In genomic region chr7:80860227-80860626, GRCm38 (mm10) we compare ENCODE assay signal across 8 mouse cellular contexts. TPM values are rescaled to one million over a fixed set of nuclear protein-coding genes. Genes with fewer than 3 reads are reported as not detected.
DNase-seq lines count a peak whose midpoint lies in the region; ATAC-seq and TF ChIP-seq lines count a peak whose summit lies in the region.

No protein-coding gene starts in this region.

- peak; percentile 69 for DNase-seq in CH12.LX (ENCODE audit: extremely low read depth)
- DNase-seq in adipocyte (ENCODE audit: low spot score), result peak; percentile 48
- DNase-seq in embryo, embryonic 11 days, result peak; percentile 89
- peak; percentile 71 for DNase-seq in lung, postnatal 14 days
- DNase-seq in retina, embryonic 14.5 days (ENCODE audit: low spot score), result peak; percentile 64

- no peak for TF ChIP-seq RAD21 in CH12.LX (IDR thresholded peaks at IDR 0.05; ENCODE audit: low read depth, low read length)

- H3K36me3 ChIP-seq in CH12.LX (replicated peaks in 1 of 2; ENCODE audit: control insufficient read depth in 1 of 2, insufficient read depth in 1 of 2, low read length in 1 of 2), result peaks cover 2 to 17% of the 10 kb centered on the region in 2 experiments
- peaks cover 22% of the 10 kb centered on the region for H3K36me3 ChIP-seq in heart, embryonic 13.5 days
- peaks cover 23% of the 10 kb centered on the region for H3K36me3 ChIP-seq in kidney, embryonic 15.5 days

- peak overlapping the region; percentile 82 for H3K4me2 ChIP-seq in CH12.LX (ENCODE audit: insufficient read depth, low read depth, poor library complexity, severe bottlenecking)
- H3K4me2 ChIP-seq in heart, embryonic 13.5 days, result peak overlapping the region; percentile 74
- H3K4me2 ChIP-seq in kidney, embryonic 15.5 days, result peak overlapping the region; percentile 77

- H3K9ac ChIP-seq in CH12.LX (ENCODE audit: insufficient read depth, low read depth), result peak overlapping the region; percentile 34; the same call in 1 of the 2 replicates
- H3K9ac ChIP-seq in heart, embryonic 13.5 days, result peak overlapping the region; percentile 96
- H3K9ac ChIP-seq in kidney, embryonic 15.5 days, result peak overlapping the region; percentile 39

- H3K4me3 ChIP-seq in CH12.LX (replicated peaks in 1 of 3; ENCODE audit: low read depth in 2 of 3, low read length in 2 of 3, poor library complexity in 1 of 3), result peak overlapping the region; percentile 87 to 94 (median 88)
- H3K4me3 ChIP-seq in heart, embryonic 13.5 days, result peak overlapping the region; percentile 90
- H3K4me3 ChIP-seq in kidney, embryonic 15.5 days (replicated peaks), result peak overlapping the region; percentile 80

- H3K27ac ChIP-seq in CH12.LX (ENCODE audit: insufficient read depth, low read depth), result no peak overlapping the region
- H3K27ac ChIP-seq in heart, embryonic 13.5 days (replicated peaks), result no peak overlapping the region
- H3K27ac ChIP-seq in kidney, embryonic 15.5 days, result no peak overlapping the region

- TF ChIP-seq POLR2A in CH12.LX (IDR thresholded peaks at IDR 0.05; ENCODE audit: low read depth, low read length), result no peak

- no peaks in the 10 kb centered on the region for H3K9me3 ChIP-seq in CH12.LX (replicated peaks; ENCODE audit: low read length)
- H3K9me3 ChIP-seq in heart, embryonic 13.5 days, result no peaks in the 10 kb centered on the region
- no peaks in the 10 kb centered on the region for H3K9me3 ChIP-seq in kidney, embryonic 15.5 days (replicated peaks)

- no peak for ATAC-seq in heart, embryonic 13.5 days (ENCODE audit: extremely low read depth, insufficient number of reproducible peaks, low FRiP score, low TSS enrichment)
- ATAC-seq in kidney, embryonic 15.5 days (replicated peaks; ENCODE audit: low FRiP score), result peak; percentile 68
- no peak for ATAC-seq in erythroid progenitor cell, adult 5-6 weeks (replicated peaks; ENCODE audit: low FRiP score, poor library complexity, severe bottlenecking)

- in situ Hi-C loops in CH12.LX (cut with MboI; ENCODE audit: low pct_ligation_motif_present, low pct_unique_long_range_greater_than_20kb, low sequenced_read_pairs), result no loop called here

- no peaks in the 10 kb centered on the region for H3K79me2 ChIP-seq in CH12.LX (replicated peaks; ENCODE audit: control insufficient read depth, extremely low read depth, insufficient read depth, poor library complexity, severe bottlenecking)

- dilution Hi-C loops in CH12.LX (cut with MboI; ENCODE audit: extremely low pct_ligation_motif_present, extremely low pct_unique_long_range_greater_than_20kb, low sequenced_read_pairs), result no loop called here

- WGBS in heart, embryonic 13.5 days, result under 1% methylated on average over 13 of the region's 13 CpGs
- WGBS in kidney, embryonic 15.5 days, result under 1% methylated on average over 13 of the region's 13 CpGs

- TF ChIP-seq EP300 in CH12.LX (IDR thresholded peaks at IDR 0.05; ENCODE audit: low read length), result no peak

- no peak for TF ChIP-seq CTCF in CH12.LX (conservative IDR thresholded peaks at IDR 0.05 in 1 of 2, IDR thresholded peaks at IDR 0.05 in 1 of 2; ENCODE audit: low read depth in 2 of 2, low read length in 2 of 2)

- peaks cover 2 to 35% of the 10 kb centered on the region in 2 experiments; a peak in 3 of 4 replicates for H3K4me1 ChIP-seq in CH12.LX (ENCODE audit: control insufficient read depth in 1 of 2, insufficient read depth in 2 of 2)
- peaks cover 40% of the 10 kb centered on the region for H3K4me1 ChIP-seq in heart, embryonic 13.5 days
- H3K4me1 ChIP-seq in kidney, embryonic 15.5 days, result peaks cover 38% of the 10 kb centered on the region

- no peaks in the 10 kb centered on the region for H3K27me3 ChIP-seq in CH12.LX (replicated peaks)
- no peaks in the 10 kb centered on the region for H3K27me3 ChIP-seq in heart, embryonic 13.5 days (replicated peaks)
- H3K27me3 ChIP-seq in kidney, embryonic 15.5 days, result no peaks in the 10 kb centered on the region

TF ChIP-seq in CH12.LX, 34 proteins besides CTCF, POLR2A, EP300 and RAD21:
- peak; percentile 87; the same call in 1 of the 2 replicates for TF ChIP-seq MXI1 (IDR thresholded peaks at IDR 0.05; ENCODE audit: low read depth, low read length)
- peak; percentile 62 for TF ChIP-seq USF1 (IDR thresholded peaks at IDR 0.05; ENCODE audit: low read depth, low read length)
- TF ChIP-seq SIN3A (IDR thresholded peaks at IDR 0.05; ENCODE audit: low read length), result peak; percentile 84
- TF ChIP-seq NRF1 (IDR thresholded peaks at IDR 0.05; ENCODE audit: low read depth, low read length), result no peak
- peak; percentile 88 for TF ChIP-seq MAX (IDR thresholded peaks at IDR 0.05; ENCODE audit: low read length)

RNA-seq across cellular contexts. Expression of gene Zscan2, which starts 0.5 kb away (rescaled TPM):
- total RNA-seq in CH12.LX (2012; rRNA removed) (2.3 and 3.7 TPM in 2 replicates), CH12.LX (2014; rRNA removed) (0.82 and 1.3 TPM in 2 replicates)
- 1.7 TPM in 2 replicates for polyA plus RNA-seq in CH12.LX (2012; ENCODE audit: insufficient read length, low read depth)
- 1.9 TPM in 2 replicates for polyA plus RNA-seq in heart, embryonic 13.5 days (2015; fragmentation: Nextera tagmentation; extraction: Ambion mirVana)
- polyA plus RNA-seq in kidney, embryonic 15.5 days (2015; fragmentation: Nextera tagmentation; extraction: Ambion mirVana), result 2.8 and 2.9 TPM in 2 replicates
- not detected in 2 replicates for total RNA-seq in erythroid progenitor cell, adult 5-6 weeks (2015; ENCODE audit: low replicate concordance)
- 0.51 and 2.9 TPM in 2 replicates for total RNA-seq in erythroid progenitor cell, adult 5-6 weeks (2017; ENCODE audit: low replicate concordance)

RNA-seq across cellular contexts. Expression of gene Iqgap1, which starts 34.5 kb away (rescaled TPM):
- 77.0 and 87.5 TPM in 2 replicates for total RNA-seq in CH12.LX (2012; rRNA removed)
- 43.1 and 49.6 TPM in 2 replicates for total RNA-seq in CH12.LX (2014; rRNA removed)
- polyA plus RNA-seq in CH12.LX (2012; ENCODE audit: insufficient read length, low read depth), result 83.1 and 126 TPM in 2 replicates
- 28.0 and 28.9 TPM in 2 replicates for polyA plus RNA-seq in heart, embryonic 13.5 days (2015; fragmentation: Nextera tagmentation; extraction: Ambion mirVana)
- 95.2 and 95.3 TPM in 2 replicates for polyA plus RNA-seq in kidney, embryonic 15.5 days (2015; fragmentation: Nextera tagmentation; extraction: Ambion mirVana)
- total RNA-seq in erythroid progenitor cell, adult 5-6 weeks (2015; ENCODE audit: low replicate concordance), result 33.2 and 83.8 TPM in 2 replicates
- total RNA-seq in erythroid progenitor cell, adult 5-6 weeks (2017; ENCODE audit: low replicate concordance), result 30.0 and 35.0 TPM in 2 replicates

RNA-seq across cellular contexts. Expression of gene Wdr73, which starts 40.8 kb away (rescaled TPM):
- total RNA-seq in CH12.LX (2012; rRNA removed) (42.4 and 48.9 TPM in 2 replicates), CH12.LX (2014; rRNA removed) (55.7 and 64.2 TPM in 2 replicates)
- polyA plus RNA-seq in CH12.LX (2012; ENCODE audit: insufficient read length, low read depth), result 44.6 and 48.1 TPM in 2 replicates
- 15.6 and 18.9 TPM in 2 replicates for polyA plus RNA-seq in heart, embryonic 13.5 days (2015; fragmentation: Nextera tagmentation; extraction: Ambion mirVana)
- polyA plus RNA-seq in kidney, embryonic 15.5 days (2015; fragmentation: Nextera tagmentation; extraction: Ambion mirVana), result 36.7 and 37.5 TPM in 2 replicates
- 4.0 and 9.6 TPM in 2 replicates for total RNA-seq in erythroid progenitor cell, adult 5-6 weeks (2015; ENCODE audit: low replicate concordance)
- total RNA-seq in erythroid progenitor cell, adult 5-6 weeks (2017; ENCODE audit: low replicate concordance), result 1.6 and 4.1 TPM in 2 replicates

RNA-seq across cellular contexts. Expression of gene Nmb, which starts 44.6 kb away (rescaled TPM):
- total RNA-seq in CH12.LX (2012; rRNA removed) (0.47 and 0.67 TPM in 2 replicates), CH12.LX (2014; rRNA removed) (0.66 TPM in 1 of 2 replicates, not detected in the other)
- polyA plus RNA-seq in CH12.LX (2012; ENCODE audit: insufficient read length, low read depth), result 0.47 and 1.1 TPM in 2 replicates
- polyA plus RNA-seq in heart, embryonic 13.5 days (2015; fragmentation: Nextera tagmentation; extraction: Ambion mirVana), result 3.0 and 3.2 TPM in 2 replicates
- 8.2 and 10.0 TPM in 2 replicates for polyA plus RNA-seq in kidney, embryonic 15.5 days (2015; fragmentation: Nextera tagmentation; extraction: Ambion mirVana)
- total RNA-seq in erythroid progenitor cell, adult 5-6 weeks (2015; ENCODE audit: low replicate concordance), result 17.6 TPM in 1 of 2 replicates, not detected in the other
- total RNA-seq in erythroid progenitor cell, adult 5-6 weeks (2017; ENCODE audit: low replicate concordance), result 2.9 TPM in 1 of 2 replicates, not detected in the other

Comparison
In these comparisons a context has a peak if more than half of its experiments do, and no peak if none do; other contexts are left out.
1. H3K9ac ChIP-seq: peak in every context shown above with its lines; median percentile 96 in heart, embryonic 13.5 days; 39 in kidney, embryonic 15.5 days; 34 in CH12.LX.